In genomic region chr4:149416986-149417385, GRCm38 (mm10) we compare ENCODE assay signal across 31 mouse cellular contexts. TPM values are rescaled to one million over a fixed set of nuclear protein-coding genes. Genes with fewer than 3 reads are reported as not detected.
DNase-seq lines count a peak whose midpoint lies in the region; ATAC-seq and TF ChIP-seq lines count a peak whose summit lies in the region.
"Had no signal": no experiment of that assay in that cellular context is flagged by ENCODE, and none has a peak within 500 bp of the region (broad histone marks: within the 10 kb centered on the region; RNA-seq: fewer than 3 reads in every experiment).

No protein-coding gene starts in this region.

- no peak overlapping the region for H3K4me3 ChIP-seq in heart, embryonic 13.5 days
- no peak overlapping the region for H3K4me3 ChIP-seq in kidney, embryonic 16.5 days (ENCODE audit: low read length)
- H3K4me3 ChIP-seq in intestine, postnatal 0 days (ENCODE audit: low read depth, low read length) = no peak overlapping the region
- H3K4me3 ChIP-seq: liver, embryonic 13.5 days; midbrain, embryonic 12.5 days; neural tube, embryonic 13.5 days had no signal

- H3K27ac ChIP-seq in heart, embryonic 13.5 days (replicated peaks) = 0 out of 2 replicates have a peak overlapping the region, but pooled peaks have one; percentile 57
- H3K27ac ChIP-seq in kidney, embryonic 16.5 days (ENCODE audit: low read length) = peak overlapping the region; percentile 73; the same call in 1 of the 2 replicates
- peak overlapping the region; percentile 92 for H3K27ac ChIP-seq in intestine, postnatal 0 days (ENCODE audit: low read depth, low read length)
- H3K27ac ChIP-seq: liver, embryonic 13.5 days; macrophage; midbrain, embryonic 12.5 days had no signal

- H3K9me3 ChIP-seq in heart, embryonic 13.5 days = no peaks in the 10 kb centered on the region
- H3K9me3 ChIP-seq in kidney, embryonic 16.5 days (ENCODE audit: low read length) = no peaks in the 10 kb centered on the region
- no peaks in the 10 kb centered on the region for H3K9me3 ChIP-seq in intestine, postnatal 0 days (ENCODE audit: control insufficient read depth)
- H3K9me3 ChIP-seq: liver, embryonic 13.5 days; midbrain, embryonic 12.5 days; neural tube, embryonic 13.5 days had no signal

- H3K9ac ChIP-seq in heart, embryonic 13.5 days = no peak overlapping the region
- H3K9ac ChIP-seq in kidney, embryonic 16.5 days (replicated peaks; ENCODE audit: low read length) = no peak overlapping the region
- H3K9ac ChIP-seq in intestine, postnatal 0 days (ENCODE audit: low read depth, low read length) = no peak overlapping the region
- H3K9ac ChIP-seq: liver, embryonic 13.5 days; midbrain, embryonic 12.5 days; neural tube, embryonic 13.5 days had no signal

- no peak for TF ChIP-seq CTCF in intestine, postnatal 0 days (IDR thresholded peaks at IDR 0.05; ENCODE audit: low read depth)

- H3K36me3 ChIP-seq in heart, embryonic 13.5 days = peaks cover 21% of the 10 kb centered on the region
- peaks cover 7% of the 10 kb centered on the region; the same call in 1 of the 2 replicates for H3K36me3 ChIP-seq in kidney, embryonic 16.5 days (ENCODE audit: insufficient read depth, low read length)
- peaks cover 14% of the 10 kb centered on the region; the same call in 1 of the 2 replicates for H3K36me3 ChIP-seq in intestine, postnatal 0 days (ENCODE audit: control insufficient read depth, insufficient read depth)
- H3K36me3 ChIP-seq: neural tube, embryonic 13.5 days had no signal

- H3K4me2 ChIP-seq in heart, embryonic 13.5 days = no peak overlapping the region
- H3K4me2 ChIP-seq in kidney, embryonic 16.5 days (replicated peaks; ENCODE audit: low read depth, low read length) = no peak overlapping the region
- no peak overlapping the region for H3K4me2 ChIP-seq in intestine, postnatal 0 days (replicated peaks; ENCODE audit: low read depth)
- H3K4me2 ChIP-seq: liver, embryonic 13.5 days; midbrain, embryonic 12.5 days; neural tube, embryonic 13.5 days had no signal

- no peaks in the 10 kb centered on the region for H3K27me3 ChIP-seq in heart, embryonic 13.5 days (replicated peaks)
- H3K27me3 ChIP-seq in kidney, embryonic 16.5 days (ENCODE audit: insufficient read depth, low read length) = no peaks in the 10 kb centered on the region
- H3K27me3 ChIP-seq in intestine, postnatal 0 days (replicated peaks; ENCODE audit: control insufficient read depth, insufficient read depth, low read length) = no peaks in the 10 kb centered on the region
- H3K27me3 ChIP-seq: liver, embryonic 13.5 days; midbrain, embryonic 12.5 days; neural tube, embryonic 13.5 days had no signal

- WGBS in heart, embryonic 13.5 days = 74% methylated on average over 2 of the region's 2 CpGs
- 50% methylated on average over 2 of the region's 2 CpGs for WGBS in kidney, embryonic 16.5 days
- 72% methylated on average over 2 of the region's 2 CpGs for WGBS in intestine, postnatal 0 days

- H3K4me1 ChIP-seq in heart, embryonic 13.5 days = peaks cover 75% of the 10 kb centered on the region
- peaks cover 36% of the 10 kb centered on the region for H3K4me1 ChIP-seq in kidney, embryonic 16.5 days (ENCODE audit: insufficient read depth, low read length)
- peaks cover 7% of the 10 kb centered on the region; the same call in 1 of the 2 replicates for H3K4me1 ChIP-seq in intestine, postnatal 0 days (replicated peaks; ENCODE audit: control insufficient read depth, insufficient read depth, low read length)

- DNase-seq in heart, adult 18-20 months = no peak
- DNase-seq in kidney, adult 8-10 months = no peak
- no peak for DNase-seq in adrenal gland, adult 8-10 months
- no peak for DNase-seq in gastrocnemius, postnatal 10 days
- DNase-seq: adrenal gland, postnatal 36 days; cerebellum, adult 2 months; cerebellum, postnatal 14 days; heart, postnatal 14 days; kidney, postnatal 14 days; liver, embryonic 13.5 days; lung, adult 18-20 months; lung, postnatal 10 days; right cerebral cortex, postnatal 4 days; thymus, adult 2 months; thymus, postnatal 36 days had no signal

- ATAC-seq in heart, embryonic 13.5 days (ENCODE audit: extremely low read depth, insufficient number of reproducible peaks, low FRiP score, low TSS enrichment) = no peak
- no peak for ATAC-seq in kidney, embryonic 16.5 days (ENCODE audit: low FRiP score, low TSS enrichment)
- no peak for ATAC-seq in intestine, postnatal 0 days
- ATAC-seq in megakaryocyte progenitor cell, adult 5-6 weeks (replicated peaks; ENCODE audit: poor library complexity) = 0 out of 2 replicates have a peak, but pooled peaks have one; percentile 21
- ATAC-seq: CD4-positive, CD25-positive, alpha-beta regulatory T cell, adult 4 months; forebrain, embryonic 14.5 days; hindbrain, embryonic 16.5 days had no signal

RNA-seq across cellular contexts. Expression of gene Ube4b, which starts 9.6 kb away (rescaled TPM):
- 29.9 and 32.3 TPM in 2 replicates for polyA plus RNA-seq in heart, embryonic 13.5 days (2015; fragmentation: Nextera tagmentation; extraction: Ambion mirVana)
- total RNA-seq in heart, adult 18-20 months (2021) = 10 to 100 TPM; 41.7 to 45.5 TPM
- polyA plus RNA-seq in kidney, embryonic 16.5 days (2015; fragmentation: Nextera tagmentation; extraction: Ambion mirVana) = 46.8 and 50.9 TPM in 2 replicates
- 47.2 and 47.6 TPM in 2 replicates for polyA plus RNA-seq in intestine, postnatal 0 days (2015; fragmentation: Nextera tagmentation; extraction: Ambion mirVana)
- total RNA-seq in megakaryocyte progenitor cell, adult 5-6 weeks (2015) = 42.0 and 43.2 TPM in 2 replicates
- 35.1 and 42.1 TPM in 2 replicates for total RNA-seq in megakaryocyte progenitor cell, adult 5-6 weeks (2017)
- 100 to 1,000 TPM in 1 of 4 experiments, 10 to 100 TPM in 3; 77.8 to 102 (median 91.0) TPM for total RNA-seq in adrenal gland, adult 8-10 months (2022)
- 10 to 100 TPM; 45.4 to 49.7 TPM for total RNA-seq in gastrocnemius, postnatal 10 days (2021)

RNA-seq across cellular contexts. Expression of gene Rbp7, which starts 37.8 kb away (rescaled TPM):
- 3.6 and 3.9 TPM in 2 replicates for polyA plus RNA-seq in heart, embryonic 13.5 days (2015; fragmentation: Nextera tagmentation; extraction: Ambion mirVana)
- 10 to 100 TPM; 63.9 to 85.7 TPM for total RNA-seq in heart, adult 18-20 months (2021)
- polyA plus RNA-seq in kidney, embryonic 16.5 days (2015; fragmentation: Nextera tagmentation; extraction: Ambion mirVana) = 1.3 TPM in 2 replicates
- polyA plus RNA-seq in intestine, postnatal 0 days (2015; fragmentation: Nextera tagmentation; extraction: Ambion mirVana) = 3.8 and 4.0 TPM in 2 replicates
- not detected in 2 replicates for total RNA-seq in megakaryocyte progenitor cell, adult 5-6 weeks (2015)
- not detected in 2 replicates for total RNA-seq in megakaryocyte progenitor cell, adult 5-6 weeks (2017)
- 10 to 100 TPM in 1 of 4 experiments, 1 to 10 TPM in 3; 3.0 to 12.9 (median 7.2) TPM for total RNA-seq in adrenal gland, adult 8-10 months (2022)
- total RNA-seq in gastrocnemius, postnatal 10 days (2021) = 10 to 100 TPM in 1 of 2 experiments, 1 to 10 TPM in 1; 8.3 to 10.0 TPM
- total RNA-seq: layer of hippocampus, postnatal 10 days; left cerebral cortex, adult 18-20 months; left cerebral cortex, postnatal 25 days; midbrain, postnatal 0 days had no signal
- polyA plus RNA-seq: brain, embryonic 14.5 days; CD4-positive, CD25-positive, alpha-beta regulatory T cell, adult 4 months; forebrain, embryonic 14.5 days; hindbrain, embryonic 11.5 days; hindbrain, embryonic 16.5 days; liver, embryonic 13.5 days; macrophage; midbrain, embryonic 12.5 days; neural tube, embryonic 13.5 days had no signal

Comparison
In these comparisons a context has a peak if more than half of its experiments do, and no peak if none do; other contexts are left out.
1. RNA of gene Rbp7, which starts 37.8 kb away (total RNA-seq): 63.9 to 85.7 TPM in heart, adult 18-20 months; 8.3 to 10.0 TPM in gastrocnemius, postnatal 10 days, 3.0 to 12.9 TPM in adrenal gland, adult 8-10 months and not detected in megakaryocyte progenitor cell, adult 5-6 weeks; every median in the first group is over 4 times any median in the second.
2. Peak in every context shown above with its lines, with median percentiles within 50 percentile points of each other: H3K27ac ChIP-seq.